Mouse (Mus musculus): ENCODE data around the gene Trim38.

The Trim38 gene

DNA sequence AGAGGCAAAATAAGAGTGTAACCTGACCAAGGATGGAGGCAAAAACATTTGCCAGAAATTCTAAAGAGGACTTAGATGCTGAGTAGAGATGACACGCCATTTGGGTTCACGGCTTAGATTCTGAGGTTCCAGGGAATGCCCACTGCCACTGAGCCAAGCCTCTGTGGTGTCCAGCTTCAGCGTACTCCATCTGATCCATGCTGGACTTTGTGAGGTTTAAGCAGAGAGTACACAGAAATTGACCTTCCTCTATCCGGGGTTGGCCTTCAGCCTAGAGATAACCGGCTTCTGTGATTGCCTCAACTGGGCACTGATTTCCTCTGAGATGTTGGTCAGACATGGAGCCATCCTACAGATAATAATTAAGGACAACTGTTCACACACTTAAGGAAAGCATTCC is 66.9 kb downstream of the Trim38 start:
- no peak for DNase-seq (ENCODE audit: low spot score)

DNA sequence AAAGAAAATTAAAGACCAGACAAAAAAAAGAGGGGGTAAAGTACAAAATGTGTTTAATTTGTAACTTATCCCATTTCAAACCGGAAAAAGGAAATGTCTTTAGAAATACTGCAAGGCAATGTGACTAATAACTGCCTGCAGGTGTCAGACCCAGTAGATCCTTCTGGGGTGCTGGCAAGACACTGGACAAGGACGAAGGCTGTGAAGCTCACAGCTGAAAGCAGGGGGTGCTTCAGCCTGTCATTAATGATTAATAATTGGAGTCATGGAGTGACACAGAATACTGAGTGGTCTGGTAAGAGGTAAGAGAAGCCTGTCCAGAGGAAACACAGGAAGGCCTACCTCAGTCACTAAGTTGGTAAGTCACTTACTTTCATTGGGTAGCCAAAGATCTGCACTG is 69.6 kb downstream of the Trim38 start, which contains the start of gene Slc17a3:
TSS of gene Slc17a3 (plus strand) at position 127 of the 400 bp plus-strand sequence.
- DNase-seq (ENCODE audit: low spot score) = no peak
